Mouse (Mus musculus): ENCODE data around the gene U2af1. TPM values are rescaled to one million over a fixed set of nuclear protein-coding genes. Genes with fewer than 3 reads are reported as not detected.
"Not testable (repeated sequence)": the region's sequence is repeated elsewhere in the genome, so short reads cannot be mapped to it uniquely, and the experiment has no call there.

Gene U2af1
- total RNA-seq, 2 experiments from 2014 or later = 178 to 310 TPM

- no peak for ATAC-seq (replicated peaks; ENCODE audit: low FRiP score, low TSS enrichment, poor library complexity, severe bottlenecking)
Observed at GRCm38 (mm10) chr17:31634896-31635295, 23.8 kb downstream of the U2af1 start.

GRCm38 (mm10) chr17:31633007-31633406 is 25.7 kb downstream of the U2af1 start:
- ATAC-seq (replicated peaks; ENCODE audit: low FRiP score, low TSS enrichment, poor library complexity, severe bottlenecking) = no peak

- ATAC-seq (replicated peaks; ENCODE audit: low FRiP score, low TSS enrichment, poor library complexity, severe bottlenecking) = no peak
Observed at GRCm38 (mm10) chr17:31631081-31631800, 27.5 kb downstream of the U2af1 start.

GRCm38 (mm10) chr17:31627961-31628360 is 30.7 kb downstream of the U2af1 start:
- no peak for ATAC-seq (replicated peaks; ENCODE audit: low FRiP score, low TSS enrichment, poor library complexity, severe bottlenecking)

DNA sequence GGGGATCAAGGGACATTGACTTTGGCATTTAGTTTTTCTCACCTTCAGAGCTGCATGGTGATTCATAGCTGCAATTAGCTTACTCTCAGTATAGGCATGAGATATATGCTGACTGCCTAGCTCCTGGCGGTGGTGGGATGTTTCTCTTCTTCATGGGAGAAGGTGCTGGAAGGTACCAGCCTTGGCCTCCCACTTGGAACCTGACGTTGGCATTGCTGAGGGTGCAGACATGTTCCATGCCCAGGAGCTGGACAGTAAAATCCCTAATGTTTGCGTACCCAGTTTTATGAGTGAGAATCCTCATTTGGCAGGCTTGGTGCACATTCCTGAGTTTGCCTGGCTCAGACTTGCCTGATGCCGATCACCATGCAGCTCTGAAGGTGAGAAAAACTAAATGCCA is 35.6 kb downstream of the U2af1 start:
- no peak for ATAC-seq (replicated peaks; ENCODE audit: low FRiP score, low TSS enrichment, poor library complexity, severe bottlenecking)

DNA sequence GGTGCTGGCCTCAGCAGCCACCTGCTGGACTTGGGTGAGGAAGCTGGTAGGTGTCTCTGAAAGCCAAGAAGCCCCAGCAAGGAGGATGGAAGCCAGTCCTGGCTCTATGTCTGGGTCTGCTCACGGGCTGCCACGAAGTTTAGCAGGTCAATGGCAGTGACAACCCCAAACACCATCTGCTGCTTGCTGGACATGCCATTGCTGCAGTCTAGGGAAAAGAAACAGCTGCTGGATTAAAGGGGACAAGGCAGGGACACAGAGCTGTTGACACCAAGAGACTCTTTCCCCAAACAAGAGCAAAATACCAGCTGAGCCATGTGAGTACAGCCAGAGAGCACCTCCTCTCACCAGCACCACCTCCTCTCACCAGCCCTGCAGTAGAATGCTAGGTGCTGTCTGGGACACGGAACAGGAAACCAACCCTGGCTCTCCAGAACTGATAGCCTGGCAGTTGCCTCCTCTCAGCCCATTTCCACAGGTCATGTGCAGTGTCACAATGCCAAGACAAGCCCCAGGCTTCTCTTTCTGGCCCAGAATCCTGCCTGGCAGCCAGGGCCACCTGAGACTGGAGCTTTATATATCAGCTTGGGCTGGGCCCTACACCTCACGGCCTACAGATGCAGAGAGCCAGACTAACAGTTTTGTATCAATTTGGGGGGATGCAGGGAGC is 45.5 kb downstream of the U2af1 start:
- ATAC-seq (replicated peaks; ENCODE audit: low FRiP score, low TSS enrichment, poor library complexity, severe bottlenecking) = 0 out of 2 replicates have a peak, but pooled peaks have one; percentile 30

- ATAC-seq (replicated peaks; ENCODE audit: low FRiP score, low TSS enrichment, poor library complexity, severe bottlenecking) = no peak
Observed at GRCm38 (mm10) chr17:31609895-31610294, 48.8 kb downstream of the U2af1 start.

- ATAC-seq (replicated peaks; ENCODE audit: low FRiP score, low TSS enrichment, poor library complexity, severe bottlenecking) = not testable (repeated sequence)
Observed at GRCm38 (mm10) chr17:31609173-31609572, 49.5 kb downstream of the U2af1 start.

DNA sequence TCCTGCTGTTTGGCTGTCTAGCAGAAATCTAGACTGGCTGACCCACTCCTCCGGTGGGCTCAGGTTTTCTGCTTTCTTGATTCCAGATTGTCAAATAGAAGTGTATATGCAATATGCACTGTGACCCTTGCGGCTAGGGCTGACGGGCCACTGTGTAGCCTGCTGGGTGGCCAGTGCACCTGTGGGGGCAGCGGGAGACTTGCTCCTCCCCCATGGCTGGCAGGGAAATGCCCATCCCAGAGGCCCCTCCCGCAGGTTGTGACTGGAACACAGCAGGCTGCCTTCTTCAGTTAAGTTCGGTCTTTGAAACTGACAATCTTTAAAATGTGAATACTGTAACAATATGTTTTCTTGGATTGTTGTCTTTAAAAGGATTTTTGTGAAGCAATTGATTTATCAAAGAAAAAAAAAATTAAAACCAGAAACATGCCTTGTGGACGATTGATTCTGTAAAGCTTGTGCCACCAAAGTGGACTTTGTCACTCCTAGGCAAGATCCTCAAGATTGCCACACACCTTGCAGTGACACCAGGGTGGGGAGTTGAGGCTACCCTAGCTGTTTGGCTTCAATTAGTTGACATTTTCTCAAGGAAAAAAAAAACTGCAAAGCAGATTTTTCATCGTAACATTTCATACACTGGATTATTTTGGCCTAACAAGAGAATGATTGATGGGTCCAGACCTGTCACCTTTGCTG is 51.3 kb downstream of the U2af1 start:
- ATAC-seq (replicated peaks; ENCODE audit: low FRiP score, low TSS enrichment, poor library complexity, severe bottlenecking) = no peak

DNA sequence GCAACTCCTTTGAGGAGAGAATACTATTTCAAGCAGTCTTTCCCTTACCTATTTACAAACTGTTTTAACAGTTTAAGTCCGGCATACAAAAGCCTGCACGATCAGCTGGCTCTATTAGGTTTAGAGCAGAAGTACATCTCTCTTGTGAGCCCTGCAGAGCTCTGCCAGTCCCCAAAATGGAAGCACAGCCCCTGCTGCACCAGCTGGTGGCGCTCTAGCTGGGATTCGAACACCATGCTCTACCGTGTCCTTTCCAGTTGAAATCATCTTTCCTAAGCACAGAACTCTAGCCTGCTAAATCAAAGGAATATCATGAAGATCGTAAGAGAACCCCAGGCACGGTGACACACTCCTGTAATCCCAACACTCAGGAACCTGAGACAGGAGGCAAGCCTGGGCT is 52.3 kb downstream of the U2af1 start:
- ATAC-seq (replicated peaks; ENCODE audit: low FRiP score, low TSS enrichment, poor library complexity, severe bottlenecking) = no peak

DNA sequence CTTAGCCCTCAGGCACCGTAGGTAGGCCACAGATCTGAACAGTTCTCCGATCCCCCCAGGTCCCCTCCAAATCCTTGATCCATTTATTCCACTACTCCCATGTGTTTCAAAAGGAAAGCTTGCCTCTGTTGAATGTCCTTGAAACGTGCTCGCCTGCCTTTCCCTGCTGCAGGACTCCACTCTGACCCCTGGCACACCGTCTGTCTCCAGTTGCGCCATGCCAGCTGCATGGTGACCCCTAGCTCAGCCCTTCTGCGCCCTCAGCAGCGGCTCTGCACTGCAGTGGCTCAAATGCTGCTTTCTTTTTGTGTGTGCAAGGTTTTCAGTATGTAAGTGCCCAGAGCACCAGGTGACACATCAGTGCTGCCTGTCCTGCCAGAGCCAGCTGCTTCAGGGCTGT is 60.1 kb downstream of the U2af1 start:
- ATAC-seq (replicated peaks; ENCODE audit: low FRiP score, low TSS enrichment, poor library complexity, severe bottlenecking) = no peak

DNA sequence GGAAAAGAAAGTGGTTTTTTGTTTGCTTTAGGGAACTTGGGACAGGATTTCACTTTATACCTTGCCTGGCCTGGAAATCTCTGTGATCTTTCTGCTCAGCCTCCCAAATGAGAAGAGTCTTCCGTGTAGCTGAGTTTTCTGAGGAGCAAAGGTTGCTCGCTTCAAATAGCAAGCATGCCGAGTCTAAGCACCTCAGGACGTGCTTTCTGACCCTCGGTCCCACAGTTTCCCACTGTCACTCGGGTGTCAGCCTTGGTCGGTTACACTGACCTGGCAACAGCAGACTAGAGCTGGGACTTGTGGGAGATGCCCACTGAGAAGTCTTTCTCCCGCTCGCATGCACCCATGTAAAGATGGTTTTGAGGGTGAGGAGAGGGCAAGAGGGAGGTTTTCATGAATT is 60.7 kb downstream of the U2af1 start:
- no peak for ATAC-seq (replicated peaks; ENCODE audit: low FRiP score, low TSS enrichment, poor library complexity, severe bottlenecking)

Other genes starting within 250 kb of the U2af1 start
- gene Wdr4, start 138.9 kb downstream of the U2af1 start, total RNA-seq (2014; fragmentation: Nextera tagmentation) = 38.3 and 47.6 TPM in 2 replicates
- gene Wdr4, start 138.9 kb downstream of the U2af1 start, total RNA-seq (2017) = 18.1 and 62.9 TPM in 2 replicates
- gene Ndufv3, start 138.8 kb downstream of the U2af1 start, total RNA-seq (2014; fragmentation: Nextera tagmentation) = 142 and 209 TPM in 2 replicates
- gene Ndufv3, start 138.8 kb downstream of the U2af1 start, total RNA-seq (2017) = 217 and 233 TPM in 2 replicates
- gene Pknox1, start 94.2 kb downstream of the U2af1 start, total RNA-seq (2014; fragmentation: Nextera tagmentation) = 18.5 and 35.2 TPM in 2 replicates
- gene Pknox1, start 94.2 kb downstream of the U2af1 start, total RNA-seq (2017) = 15.8 and 18.2 TPM in 2 replicates
- not detected in 2 replicates for gene Cbs, start 21.7 kb downstream of the U2af1 start, total RNA-seq (2014; fragmentation: Nextera tagmentation)
- 2.4 TPM in 1 of 2 replicates, not detected in the other for gene Cbs, start 21.7 kb downstream of the U2af1 start, total RNA-seq (2017)
- gene Cryaa, start 18.9 kb upstream of the U2af1 start, total RNA-seq (2014; fragmentation: Nextera tagmentation) = not detected in 2 replicates
- not detected in 2 replicates for gene Cryaa, start 18.9 kb upstream of the U2af1 start, total RNA-seq (2017)
- 4.1 and 10.3 TPM in 2 replicates for gene Sik1, start 196.9 kb upstream of the U2af1 start, total RNA-seq (2014; fragmentation: Nextera tagmentation)
- 9.6 and 14.4 TPM in 2 replicates for gene Sik1, start 196.9 kb upstream of the U2af1 start, total RNA-seq (2017)

Data from megakaryocyte-erythroid progenitor cell, adult 5-6 weeks (primary cell).